Mouse (Mus musculus): Measurements from ENCODE around the gene Mtfmt. TPM values are rescaled to one million over a fixed set of nuclear protein-coding genes. Genes with fewer than 3 reads are reported as not detected.

Gene Mtfmt
- 1 to 10 TPM; 4.7 to 6.5 TPM for total RNA-seq (2021)
- long read RNA-seq, experiment 1, transcript Mtfmt-201 (9 exons, 2,042 nt) = major isoform, 6 of 7 reads
- long read RNA-seq, experiment 1, partial matches to known transcripts = 0 of 7 reads
- long read RNA-seq, experiment 1, other reads (novel, unspliced or antisense) = 1 of 7 reads
- long read RNA-seq, experiment 2, partial matches to known transcripts = 0 of 3 reads
- long read RNA-seq, experiment 2, other reads (novel, unspliced or antisense) = 0 of 3 reads

GRCm38 (mm10) chr9:65435671-65436301 is at the start of gene Mtfmt:
Gene Mtfmt (plus strand): TSS chr9:65435782.
- peak; percentile 92 for DNase-seq (ENCODE audit: low spot score)

GRCm38 (mm10) chr9:65386373-65387140 is 49.0 kb upstream of the Mtfmt start:
- no peak for DNase-seq (ENCODE audit: low spot score)

GRCm38 (mm10) chr9:65390752-65391612 is 44.6 kb upstream of the Mtfmt start:
- no peak for DNase-seq (ENCODE audit: low spot score)

GRCm38 (mm10) chr9:65391613-65391964 is 44.0 kb upstream of the Mtfmt start, which contains the start of gene Kbtbd13:
Gene Kbtbd13 (minus strand): TSS chr9:65391652.
- peak; percentile 73 for DNase-seq (ENCODE audit: low spot score)

- DNase-seq (ENCODE audit: low spot score) = peak; percentile 81
These were observed 42.8 kb upstream of the Mtfmt start for GRCm38 (mm10) chr9:65392638-65393364.

- no peak for DNase-seq (ENCODE audit: low spot score)
These were observed 42.0 kb upstream of the Mtfmt start for GRCm38 (mm10) chr9:65393606-65394005.

- DNase-seq (ENCODE audit: low spot score) = no peak
These were observed 41.2 kb upstream of the Mtfmt start for GRCm38 (mm10) chr9:65394360-65394759.

GRCm38 (mm10) chr9:65398279-65398678 is 37.3 kb upstream of the Mtfmt start, which contains the start of gene Rasl12:
Gene Rasl12 (plus strand): TSS chr9:65398506.
- DNase-seq (ENCODE audit: low spot score) = peak; percentile 65

- no peak for DNase-seq (ENCODE audit: low spot score)
These were observed 35.6 kb upstream of the Mtfmt start for GRCm38 (mm10) chr9:65399934-65400333.

- DNase-seq (ENCODE audit: low spot score) = peak; percentile 89
These were observed 31.0 kb upstream of the Mtfmt start for GRCm38 (mm10) chr9:65404331-65405183.

GRCm38 (mm10) chr9:65405184-65405449 is 30.5 kb upstream of the Mtfmt start:
- DNase-seq (ENCODE audit: low spot score) = peak; percentile 63

GRCm38 (mm10) chr9:65407327-65407726 is 28.3 kb upstream of the Mtfmt start:
- DNase-seq (ENCODE audit: low spot score) = no peak

GRCm38 (mm10) chr9:65407861-65408260 is 27.7 kb upstream of the Mtfmt start:
- DNase-seq (ENCODE audit: low spot score) = no peak

- peak; percentile 80 for DNase-seq (ENCODE audit: low spot score)
These were observed 26.7 kb upstream of the Mtfmt start for GRCm38 (mm10) chr9:65408871-65409295.

- no peak for DNase-seq (ENCODE audit: low spot score)
These were observed 25.2 kb upstream of the Mtfmt start for GRCm38 (mm10) chr9:65410378-65410777.

- DNase-seq (ENCODE audit: low spot score) = no peak
These were observed 24.3 kb upstream of the Mtfmt start for GRCm38 (mm10) chr9:65411326-65411725.

GRCm38 (mm10) chr9:65417738-65418137 is 17.8 kb upstream of the Mtfmt start:
- DNase-seq (ENCODE audit: low spot score) = no peak

GRCm38 (mm10) chr9:65419633-65420032 is 15.9 kb upstream of the Mtfmt start:
- DNase-seq (ENCODE audit: low spot score) = no peak

- DNase-seq (ENCODE audit: low spot score) = no peak
These were observed 12.7 kb upstream of the Mtfmt start, which contains the start of gene Slc51b for GRCm38 (mm10) chr9:65422760-65423501. Gene Slc51b (minus strand): TSS chr9:65422955.
